Mouse (Mus musculus): ENCODE measurements at regions not wholly inside any gene's neighbourhood (a gene's known extent, or its start where the extent isn't known, plus 50 kb on each side); places are given as distances from the start of the nearest gene placed in this dataset.
"Not testable (repeated sequence)": the region's sequence is repeated elsewhere in the genome, so short reads cannot be mapped to it uniquely, and the experiment has no call there.

DNA sequence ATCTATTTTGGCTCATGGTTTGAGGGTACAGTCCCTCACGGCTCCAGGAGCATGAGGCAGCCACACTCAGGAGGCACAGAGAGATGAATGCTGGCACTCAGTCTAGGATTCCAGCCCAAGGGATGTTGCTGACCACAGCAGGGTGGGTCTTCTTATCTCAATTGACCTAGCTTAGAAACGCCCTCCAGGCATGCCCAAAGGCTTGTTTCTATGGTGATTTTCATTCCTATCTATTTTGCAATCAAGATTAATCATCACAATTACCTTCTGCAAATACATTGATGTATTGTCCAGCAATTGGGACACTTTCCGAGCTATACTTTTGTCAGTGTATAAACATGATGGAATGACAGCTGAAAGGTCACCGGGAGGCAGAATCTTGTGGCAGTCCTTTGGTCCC lies 185.6 kb downstream of the Tpra1 start:
- TF ChIP-seq POLR2A (IDR thresholded peaks at IDR 0.05; ENCODE audit: borderline replicate concordance, extremely low read depth, insufficient read depth, insufficient read length, poor library complexity, severe bottlenecking) (no peak), CTCF (IDR thresholded peaks at IDR 0.05; ENCODE audit: borderline replicate concordance, extremely low read depth, insufficient read depth, insufficient read length) (no peak)
- DNase-seq (ENCODE audit: low read depth): no peak

DNA sequence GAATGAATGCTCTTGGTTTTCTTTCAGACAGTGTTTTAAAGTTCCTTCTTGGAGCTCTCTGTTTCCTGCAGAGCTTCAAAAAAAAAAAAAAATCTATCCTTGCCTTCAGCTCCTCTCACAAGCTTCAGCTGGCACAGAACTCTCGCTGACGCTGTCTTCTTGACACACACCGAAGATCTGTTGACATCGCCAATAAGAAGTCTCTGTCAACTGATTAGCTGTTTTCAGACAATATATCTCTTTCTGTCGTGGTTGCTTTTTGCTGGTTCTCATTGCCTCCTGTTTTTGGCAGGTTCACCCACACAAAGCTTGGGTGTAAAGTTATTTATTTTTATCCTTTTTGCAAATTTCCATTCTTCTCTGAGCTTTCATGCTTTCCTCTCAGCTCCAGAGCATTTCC lies 188.0 kb downstream of the Tpra1 start:
- TF ChIP-seq CTCF (IDR thresholded peaks at IDR 0.05; ENCODE audit: borderline replicate concordance, extremely low read depth, insufficient read depth, insufficient read length) (no peak), POLR2A (IDR thresholded peaks at IDR 0.05; ENCODE audit: borderline replicate concordance, extremely low read depth, insufficient read depth, insufficient read length, poor library complexity, severe bottlenecking) (no peak)
- no peak for DNase-seq (ENCODE audit: low read depth)

DNA sequence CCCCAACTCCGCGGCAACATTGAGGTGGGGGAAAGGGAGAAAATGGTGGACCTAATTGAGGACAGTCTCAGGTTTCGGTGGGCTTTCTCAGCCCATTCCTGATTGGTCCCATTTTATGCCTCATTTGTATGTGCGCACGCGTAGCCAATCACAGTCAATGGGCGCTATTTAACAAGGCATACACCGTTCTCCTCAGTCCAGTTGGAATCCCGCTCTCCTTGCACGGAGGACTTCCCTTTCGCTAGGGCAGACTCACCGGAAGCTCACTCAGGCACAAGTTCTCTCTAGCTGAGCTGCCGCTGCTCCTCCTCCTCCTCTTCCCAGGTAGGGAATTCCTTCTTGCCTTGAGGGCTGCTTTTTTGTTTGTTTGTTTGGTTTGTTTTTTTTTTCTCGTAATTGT lies 193.9 kb downstream of the Tpra1 start:
- DNase-seq (ENCODE audit: low read depth): no peak
- TF ChIP-seq CTCF (IDR thresholded peaks at IDR 0.05; ENCODE audit: borderline replicate concordance, extremely low read depth, insufficient read depth, insufficient read length) (no peak), POLR2A (IDR thresholded peaks at IDR 0.05; ENCODE audit: borderline replicate concordance, extremely low read depth, insufficient read depth, insufficient read length, poor library complexity, severe bottlenecking) (no peak)

DNA sequence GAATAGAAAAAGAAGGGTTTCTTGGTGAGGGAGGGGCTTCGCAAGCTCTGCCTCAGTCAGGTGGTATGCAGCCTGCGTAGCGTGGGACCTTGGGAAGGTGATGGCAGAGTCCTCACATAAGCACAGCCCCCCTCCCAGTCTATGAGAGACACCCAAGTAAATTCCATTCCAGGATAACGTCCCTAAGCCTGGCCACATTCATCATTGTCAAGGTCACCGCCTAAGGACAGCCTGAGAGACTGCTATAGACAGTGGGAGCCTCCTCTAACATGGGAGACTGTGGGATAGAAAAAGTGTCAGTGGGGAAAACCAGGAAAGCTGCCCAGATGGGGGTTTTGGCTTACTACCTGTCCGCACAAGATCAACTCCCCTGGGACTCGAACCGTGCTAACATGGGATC lies 195.5 kb downstream of the Tpra1 start:
- DNase-seq (ENCODE audit: low read depth): no peak
- TF ChIP-seq POLR2A (IDR thresholded peaks at IDR 0.05; ENCODE audit: borderline replicate concordance, extremely low read depth, insufficient read depth, insufficient read length, poor library complexity, severe bottlenecking) (no peak), CTCF (IDR thresholded peaks at IDR 0.05; ENCODE audit: borderline replicate concordance, extremely low read depth, insufficient read depth, insufficient read length) (no peak)

DNA sequence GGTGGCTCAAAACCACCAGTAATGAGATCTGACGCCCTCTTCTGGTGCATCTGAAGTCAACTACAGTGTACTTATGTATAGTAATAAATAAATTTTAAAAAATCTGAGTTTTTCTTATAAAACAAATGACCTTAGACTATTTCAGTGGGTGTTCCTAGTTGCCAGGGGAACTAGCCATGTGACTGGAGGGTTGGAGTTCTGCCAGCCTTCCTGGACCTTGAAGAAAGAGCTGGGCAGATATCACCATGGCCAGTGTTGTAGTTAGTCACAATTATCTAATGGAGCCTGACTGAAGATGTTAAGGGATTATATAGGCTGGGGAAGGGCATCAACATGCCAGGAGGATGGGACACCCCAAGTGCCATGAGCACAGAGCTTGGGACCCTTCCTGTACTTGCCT lies 217.2 kb downstream of the Tpra1 start:
- TF ChIP-seq POLR2A (IDR thresholded peaks at IDR 0.05; ENCODE audit: borderline replicate concordance, extremely low read depth, insufficient read depth, insufficient read length, poor library complexity, severe bottlenecking) (no peak), CTCF (IDR thresholded peaks at IDR 0.05; ENCODE audit: borderline replicate concordance, extremely low read depth, insufficient read depth, insufficient read length) (no peak)
- no peak for DNase-seq (ENCODE audit: low read depth)

DNA sequence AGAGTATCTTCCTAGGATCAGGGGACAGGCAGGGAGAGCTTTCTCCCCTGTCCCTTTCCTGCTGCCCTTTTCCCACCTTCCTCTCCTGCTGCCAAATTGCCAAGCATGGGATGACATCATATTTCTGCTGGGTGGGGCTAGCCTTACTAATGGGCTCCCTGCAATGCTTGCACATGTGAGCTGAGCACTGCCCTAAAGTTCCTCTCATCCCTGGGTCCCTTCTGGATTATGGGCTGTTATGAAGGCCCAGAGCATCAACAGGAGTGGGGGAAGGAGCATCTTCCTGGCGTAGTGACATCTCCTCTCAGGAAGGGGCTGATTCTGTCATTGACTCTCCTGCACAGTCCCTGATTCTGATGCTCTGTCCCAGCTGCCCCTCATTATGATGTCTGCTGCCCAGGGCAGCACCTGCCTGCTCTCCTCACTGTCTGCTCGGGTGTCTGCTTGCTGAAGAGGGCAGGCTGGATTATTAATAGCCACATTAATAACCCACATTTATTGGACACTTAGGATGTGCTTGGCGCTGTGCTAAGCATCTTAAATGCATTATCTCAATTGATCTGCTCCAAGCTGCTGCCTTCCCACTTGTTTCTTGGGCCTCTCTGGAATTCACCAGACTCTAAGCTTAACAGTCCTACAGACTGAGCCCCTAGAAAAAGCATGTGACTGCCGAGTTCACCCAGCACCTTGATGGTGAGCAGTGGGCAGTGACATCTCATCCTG lies 219.1 kb downstream of the Tpra1 start:
- TF ChIP-seq CTCF (IDR thresholded peaks at IDR 0.05; ENCODE audit: borderline replicate concordance, extremely low read depth, insufficient read depth, insufficient read length) (no peak), POLR2A (IDR thresholded peaks at IDR 0.05; ENCODE audit: borderline replicate concordance, extremely low read depth, insufficient read depth, insufficient read length, poor library complexity, severe bottlenecking) (no peak)
- DNase-seq (ENCODE audit: low read depth): no peak

DNA sequence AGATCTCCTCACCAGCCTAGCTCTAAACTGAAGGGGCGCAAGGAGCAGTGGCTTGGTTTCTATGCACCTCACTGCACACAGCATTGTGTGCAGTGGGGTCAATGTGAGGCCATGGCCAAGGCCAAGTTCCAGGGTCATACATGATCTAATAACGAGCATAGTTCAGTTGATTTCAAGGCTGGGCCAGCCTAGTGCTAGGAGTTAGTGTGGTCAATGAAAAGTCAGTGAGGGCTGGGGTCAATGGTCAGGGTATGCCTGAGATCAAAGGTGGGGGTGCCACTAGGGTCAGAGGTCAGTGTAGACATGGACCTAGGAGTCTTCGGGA lies 219.7 kb downstream of the Tpra1 start:
- TF ChIP-seq POLR2A (IDR thresholded peaks at IDR 0.05; ENCODE audit: borderline replicate concordance, extremely low read depth, insufficient read depth, insufficient read length, poor library complexity, severe bottlenecking): no peak
- TF ChIP-seq CTCF (IDR thresholded peaks at IDR 0.05; ENCODE audit: borderline replicate concordance, extremely low read depth, insufficient read depth, insufficient read length): no peak
- DNase-seq (ENCODE audit: low read depth): no peak

DNA sequence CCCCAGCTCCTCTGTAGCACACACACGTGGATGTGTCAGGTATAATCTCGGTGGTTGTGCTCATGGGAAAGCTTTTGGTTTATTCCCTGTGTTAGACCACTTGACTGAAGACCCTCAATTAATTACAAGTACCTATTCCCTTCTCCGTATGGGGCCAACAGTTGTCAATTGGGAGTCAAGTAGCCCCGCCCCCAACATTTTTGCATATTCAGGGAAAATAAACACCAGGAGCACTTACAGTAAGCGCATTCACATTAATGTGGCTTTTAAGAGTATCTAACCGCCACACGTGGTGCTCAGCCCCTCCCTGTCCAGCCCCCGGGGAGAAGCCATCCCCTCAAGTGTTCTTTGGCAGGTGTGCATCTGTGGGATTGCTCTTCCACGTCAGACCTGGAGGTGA lies 223.9 kb downstream of the Tpra1 start:
- no peak for DNase-seq (ENCODE audit: low read depth)
- TF ChIP-seq POLR2A (IDR thresholded peaks at IDR 0.05; ENCODE audit: borderline replicate concordance, extremely low read depth, insufficient read depth, insufficient read length, poor library complexity, severe bottlenecking) (no peak), CTCF (IDR thresholded peaks at IDR 0.05; ENCODE audit: borderline replicate concordance, extremely low read depth, insufficient read depth, insufficient read length) (no peak)

DNA sequence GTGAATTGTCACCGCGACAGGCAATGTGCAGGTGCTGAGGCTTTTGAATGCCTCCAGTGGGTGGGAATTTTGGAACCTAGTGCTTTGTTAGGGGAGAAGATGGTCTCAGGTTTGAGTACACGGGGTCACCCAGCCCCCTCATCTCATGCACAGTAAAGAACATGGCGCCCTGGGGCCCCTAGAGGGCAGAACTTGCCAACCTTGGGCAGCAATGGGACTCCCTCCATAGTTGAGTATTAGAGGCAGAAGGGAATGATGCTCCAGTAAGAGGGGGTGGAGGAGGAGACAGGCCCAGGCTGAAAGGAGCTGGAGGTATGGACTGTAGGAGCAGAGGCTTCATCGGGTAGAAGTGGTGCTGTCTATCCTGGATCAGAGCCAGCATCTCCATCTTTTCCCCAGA lies 226.1 kb downstream of the Tpra1 start:
- not testable (repeated sequence) for DNase-seq (ENCODE audit: low read depth)

DNA sequence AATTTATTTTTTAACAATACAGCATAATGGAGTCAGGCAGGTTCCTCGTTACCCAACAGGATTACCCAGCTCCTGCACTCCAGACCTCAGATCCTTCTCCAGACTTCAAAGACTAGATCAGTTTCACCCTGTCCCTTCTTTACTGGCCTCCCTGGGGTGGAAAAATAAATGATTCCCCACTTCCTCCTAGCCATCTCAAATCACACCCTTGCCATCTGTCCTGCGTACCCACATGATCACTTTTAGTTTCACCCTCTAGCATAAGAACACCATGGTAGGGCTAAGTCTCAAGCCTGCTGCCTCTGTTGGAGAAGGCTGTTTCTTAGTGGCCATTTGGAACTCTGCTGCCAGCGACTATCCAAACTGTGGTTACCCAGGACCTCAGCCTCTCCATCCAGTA lies 222.0 kb downstream of the Plxna1 start:
- TF ChIP-seq CTCF (IDR thresholded peaks at IDR 0.05; ENCODE audit: borderline replicate concordance, extremely low read depth, insufficient read depth, insufficient read length) (no peak), POLR2A (IDR thresholded peaks at IDR 0.05; ENCODE audit: borderline replicate concordance, extremely low read depth, insufficient read depth, insufficient read length, poor library complexity, severe bottlenecking) (no peak)
- no peak for DNase-seq (ENCODE audit: low read depth)

DNA sequence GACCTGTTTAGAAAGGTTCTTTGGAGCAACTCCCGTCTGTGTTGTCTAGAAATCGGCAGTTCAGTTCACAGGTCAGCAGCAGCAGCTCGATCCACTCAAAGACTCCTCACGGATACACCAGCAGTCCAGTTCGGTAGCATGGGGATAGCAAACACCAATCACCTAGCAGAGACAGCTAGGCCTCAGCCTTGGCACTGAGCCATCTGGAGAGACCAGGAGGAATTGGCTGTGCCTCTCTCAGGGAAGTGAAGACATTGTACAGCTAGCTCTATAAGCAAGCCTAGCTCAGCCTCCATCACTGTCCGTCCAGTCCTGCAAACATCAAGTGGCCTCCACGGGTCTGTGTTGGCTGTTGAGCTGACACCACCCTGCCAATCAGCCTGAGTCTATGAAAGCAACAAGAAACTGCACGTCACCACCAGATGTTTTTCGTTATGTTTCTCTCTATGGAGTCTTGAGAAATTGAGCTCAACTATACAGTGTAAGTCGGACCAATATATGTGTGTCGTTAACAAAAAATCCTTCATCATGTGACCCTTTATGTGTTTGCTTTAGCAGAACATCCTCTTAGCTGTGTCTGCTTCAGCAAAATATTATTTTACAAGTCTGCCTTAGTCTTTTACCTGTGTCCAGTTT lies 209.3 kb downstream of the Plxna1 start:
- TF ChIP-seq POLR2A (IDR thresholded peaks at IDR 0.05; ENCODE audit: borderline replicate concordance, extremely low read depth, insufficient read depth, insufficient read length, poor library complexity, severe bottlenecking) (no peak), CTCF (IDR thresholded peaks at IDR 0.05; ENCODE audit: borderline replicate concordance, extremely low read depth, insufficient read depth, insufficient read length) (no peak)
- DNase-seq (ENCODE audit: low read depth): no peak

DNA sequence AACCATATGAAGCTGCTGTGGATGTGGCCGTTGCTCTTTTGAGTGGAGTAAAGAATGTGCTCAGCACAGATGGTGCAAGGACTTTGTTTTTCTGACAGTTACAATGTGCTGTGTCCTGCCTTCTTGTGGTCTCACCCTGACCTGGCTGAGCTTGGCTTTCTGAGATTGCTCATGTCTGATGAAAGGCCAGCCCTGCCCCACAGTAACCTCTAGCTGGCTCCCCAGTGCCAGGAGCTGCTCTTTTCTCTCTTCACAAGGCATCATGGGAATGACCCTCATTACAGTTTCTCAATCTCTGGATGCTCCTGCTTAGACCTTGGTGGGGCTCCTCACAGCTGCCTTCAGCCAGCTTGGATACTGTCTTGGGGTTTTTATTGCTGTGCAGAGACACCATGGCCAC lies 204.9 kb downstream of the Plxna1 start:
- TF ChIP-seq CTCF (IDR thresholded peaks at IDR 0.05; ENCODE audit: borderline replicate concordance, extremely low read depth, insufficient read depth, insufficient read length) (no peak), POLR2A (IDR thresholded peaks at IDR 0.05; ENCODE audit: borderline replicate concordance, extremely low read depth, insufficient read depth, insufficient read length, poor library complexity, severe bottlenecking) (no peak)
- no peak for DNase-seq (ENCODE audit: low read depth)

Measured in brain, embryonic 14.5 days (tissue).